Mouse (Mus musculus) kidney, postnatal 14 days (tissue): ENCODE results near the gene Nrip1.
A peak's percentile ranks its signal among the peaks of the same experiment; 100 is the strongest.

Source experiments
- DNase-seq: peaks from one replicate; pipeline ENCODE4 v3.0.0; 2022; ENCODE audit warnings: mixed read lengths

The Nrip1 gene

GRCm38 (mm10) chr16:76344030-76344429 lies 29.6 kb downstream of the Nrip1 start:
- no peak for DNase-seq

- DNase-seq, result no peak
Measured at GRCm38 (mm10) chr16:76341636-76342035, 32.0 kb downstream of the Nrip1 start.

- DNase-seq, result no peak
Measured at GRCm38 (mm10) chr16:76339256-76339655, 34.4 kb downstream of the Nrip1 start.

- no peak for DNase-seq
Measured at GRCm38 (mm10) chr16:76337351-76337750, 36.3 kb downstream of the Nrip1 start.

- no peak for DNase-seq
Measured at GRCm38 (mm10) chr16:76336932-76337331, 36.7 kb downstream of the Nrip1 start.

- no peak for DNase-seq
Measured at GRCm38 (mm10) chr16:76335913-76336312, 37.7 kb downstream of the Nrip1 start.

- peak; percentile 44 for DNase-seq
Measured at GRCm38 (mm10) chr16:76332127-76332526, 41.5 kb downstream of the Nrip1 start.

GRCm38 (mm10) chr16:76331231-76331630 lies 42.4 kb downstream of the Nrip1 start:
- no peak for DNase-seq

- DNase-seq, result no peak
Measured at GRCm38 (mm10) chr16:76325315-76325710, 48.3 kb downstream of the Nrip1 start.

- no peak for DNase-seq
Measured at GRCm38 (mm10) chr16:76324411-76325314, 49.0 kb downstream of the Nrip1 start.

- DNase-seq, result no peak
Measured at GRCm38 (mm10) chr16:76323594-76324307, 49.9 kb downstream of the Nrip1 start.

GRCm38 (mm10) chr16:76323141-76323540 lies 50.5 kb downstream of the Nrip1 start:
- DNase-seq, result no peak

- peak; percentile 63 for DNase-seq
Measured at GRCm38 (mm10) chr16:76321527-76322165, 52.0 kb downstream of the Nrip1 start.

GRCm38 (mm10) chr16:76320118-76320473 lies 53.5 kb downstream of the Nrip1 start:
- DNase-seq, result no peak

GRCm38 (mm10) chr16:76319364-76320117 lies 54.1 kb downstream of the Nrip1 start:
- peak; percentile 37 for DNase-seq

GRCm38 (mm10) chr16:76318331-76318922 lies 55.2 kb downstream of the Nrip1 start:
- no peak for DNase-seq

- peak; percentile 40 for DNase-seq
Measured at GRCm38 (mm10) chr16:76316940-76317822, 56.4 kb downstream of the Nrip1 start.

GRCm38 (mm10) chr16:76315642-76316041 lies 58.0 kb downstream of the Nrip1 start:
- no peak for DNase-seq

- DNase-seq, result no peak
Measured at GRCm38 (mm10) chr16:76314013-76314950, 59.3 kb downstream of the Nrip1 start.

GRCm38 (mm10) chr16:76312887-76313420 lies 60.7 kb downstream of the Nrip1 start:
- DNase-seq, result no peak
